Mouse (Mus musculus) heart, postnatal 0 days (tissue): ENCODE data around the gene Nudt8.

ENCODE experiments used
- CTCF ChIP-seq: IDR thresholded peaks from 2 replicates; pipeline ENCODE4 v1.5.1; 2016; ENCODE audit warnings: antibody characterized with exemption, control low read depth, low read depth
- EP300 ChIP-seq: IDR thresholded peaks from 2 replicates; pipeline ENCODE4 v1.6.1; 2016; ENCODE audit warnings: antibody characterized with exemption, low read depth

- no peak for TF ChIP-seq CTCF
- no peak for TF ChIP-seq EP300
These were observed 8.8 kb upstream of the Nudt8 start for GRCm38 (mm10) chr19:3991562-3991961.
